Mouse (Mus musculus) small intestine, adult 2 months (tissue): ENCODE results near the gene Mpp5. TPM values are rescaled to one million over a fixed set of nuclear protein-coding genes. Genes with fewer than 3 reads are reported as not detected.

Experiments
- H3K27ac ChIP-seq: fragments of 200-500 bp; 2 replicates; pipeline ENCODE4 v1.5.1; 2012; ENCODE audit warnings: low read depth, low read length, control low read depth, inconsistent platforms; ENCODE audit not compliant: insufficient read depth
- H3K27me3 ChIP-seq: fragments of 200-500 bp; 2 replicates; pipeline ENCODE4 v1.6.1; 2012; ENCODE audit warnings: mild to moderate bottlenecking, moderate library complexity, low read length, inconsistent platforms; ENCODE audit not compliant: control insufficient read depth, insufficient read depth
- H3K36me3 ChIP-seq: fragments of 200-500 bp; 2 replicates; pipeline ENCODE4 v1.6.1; 2012; ENCODE audit warnings: mild to moderate bottlenecking, low read length, control low read depth, inconsistent platforms; ENCODE audit not compliant: control insufficient read depth, insufficient read depth
- H3K4me1 ChIP-seq: fragments of 200-500 bp; 2 replicates; pipeline ENCODE4 v1.6.1; 2012; ENCODE audit warnings: low read length, inconsistent platforms, mixed read lengths; ENCODE audit not compliant: control insufficient read depth, insufficient read depth, insufficient read length
- H3K4me3 ChIP-seq: fragments of 200-500 bp; 2 replicates; pipeline ENCODE4 v1.5.1; 2012; ENCODE audit warnings: low read depth, mild to moderate bottlenecking, control low read depth, inconsistent platforms, low read length, moderate library complexity
- CTCF ChIP-seq: fragments of 200-500 bp; IDR thresholded peaks from 2 replicates; pipeline ENCODE4 v1.5.1; 2012; ENCODE audit warnings: low read depth, mild to moderate bottlenecking, control low read depth, inconsistent platforms, low read length, moderate library complexity, mixed read lengths; ENCODE audit not compliant: insufficient replicate concordance, insufficient read length; ENCODE audit errors: extremely low read depth
- POLR2A ChIP-seq: fragments of 200-500 bp; IDR thresholded peaks from 2 replicates; pipeline ENCODE4 v1.6.1; 2012; ENCODE audit warnings: low read depth, mild to moderate bottlenecking, control low read depth, inconsistent platforms, low read length, moderate library complexity
- WGBS: fragments of 180-500 bp; shearing (Covaris S2); methylation state at CpG from one replicate; pipeline ENCODE4 v1.1.7; 2018; 5-methylcytosine and 5-hydroxymethylcytosine counted together
- polyA plus RNA-seq: library from polyadenylated mRNA; depleted of rRNA; stranded (reverse); fragments of >200 nt; gene quantifications from 2 replicates; pipeline ENCODE4 v1.2.3, GENCODE M21; 2012; rRNA removed

Mpp5 gene
- 0.39 and 1.7 TPM in 2 replicates for polyA plus RNA-seq

- Histone ChIP-seq H3K27me3 (no peaks in the 10 kb centered on the region), H3K4me1 (no peaks in the 10 kb centered on the region), H3K36me3 (no peaks in the 10 kb centered on the region), H3K27ac (peak within 1 kb of the TSS; percentile 91), H3K4me3 (peak within 1 kb of the TSS; percentile 83)
- under 1% methylated on average over 96 of the region's 98 CpGs for WGBS
- TF ChIP-seq POLR2A (peak; percentile 77), CTCF (no peak)
Observed at GRCm38 (mm10) chr12:78748557-78749377, at the start of gene Mpp5. TSS of gene Mpp5 (plus strand) at chr12:78748907.

- TF ChIP-seq POLR2A (no peak), CTCF (no peak)
- Histone ChIP-seq H3K4me1 (no peaks in the 10 kb centered on the region), H3K4me3 (no peak overlapping the region), H3K27ac (no peak overlapping the region), H3K36me3 (no peaks in the 10 kb centered on the region), H3K27me3 (no peaks in the 10 kb centered on the region)
- 56% methylated on average over 2 of the region's 2 CpGs for WGBS
Observed at GRCm38 (mm10) chr12:78717783-78718182, 30.9 kb upstream of the Mpp5 start.

GRCm38 (mm10) chr12:78727723-78728122 lies 21.0 kb upstream of the Mpp5 start:
- 55% methylated on average over 4 of the region's 4 CpGs for WGBS
- TF ChIP-seq POLR2A (no peak), CTCF (no peak)
- no peak overlapping the region for H3K4me3 ChIP-seq
- H3K27ac ChIP-seq, result no peak overlapping the region
- no peaks in the 10 kb centered on the region for H3K4me1 ChIP-seq
- no peaks in the 10 kb centered on the region for H3K27me3 ChIP-seq
- H3K36me3 ChIP-seq, result no peaks in the 10 kb centered on the region

- 55% methylated on average over 2 of the region's 2 CpGs for WGBS
- no peaks in the 10 kb centered on the region for H3K36me3 ChIP-seq
Observed at GRCm38 (mm10) chr12:78739633-78740032, 9.1 kb upstream of the Mpp5 start.

GRCm38 (mm10) chr12:78740289-78740688 lies 8.4 kb upstream of the Mpp5 start:
- 81% methylated on average over 2 of the region's 2 CpGs for WGBS
- no peak overlapping the region for H3K4me3 ChIP-seq

More at GRCm38 (mm10) chr12:78739633-78740032, 9.1 kb upstream of the Mpp5 start:
- Histone ChIP-seq H3K27me3 (no peaks in the 10 kb centered on the region), H3K27ac (no peak overlapping the region), H3K4me3 (no peak overlapping the region), H3K4me1 (no peaks in the 10 kb centered on the region)
- TF ChIP-seq POLR2A, result no peak
- TF ChIP-seq CTCF, result no peak

GRCm38 (mm10) chr12:78746226-78746625 lies 2.5 kb upstream of the Mpp5 start:
- no peaks in the 10 kb centered on the region for H3K36me3 ChIP-seq
- WGBS, result 77% methylated on average over 6 of the region's 6 CpGs
- H3K4me1 ChIP-seq, result no peaks in the 10 kb centered on the region
- TF ChIP-seq CTCF, result no peak
- no peak for TF ChIP-seq POLR2A
- no peak overlapping the region for H3K27ac ChIP-seq
- no peaks in the 10 kb centered on the region for H3K27me3 ChIP-seq
- no peak overlapping the region for H3K4me3 ChIP-seq

More at GRCm38 (mm10) chr12:78740289-78740688, 8.4 kb upstream of the Mpp5 start:
- H3K27ac ChIP-seq, result no peak overlapping the region
- no peaks in the 10 kb centered on the region for H3K36me3 ChIP-seq
- TF ChIP-seq CTCF (no peak), POLR2A (no peak)
- H3K27me3 ChIP-seq, result no peaks in the 10 kb centered on the region
- no peaks in the 10 kb centered on the region for H3K4me1 ChIP-seq

- Histone ChIP-seq H3K36me3 (no peaks in the 10 kb centered on the region), H3K4me1 (no peaks in the 10 kb centered on the region), H3K27me3 (no peaks in the 10 kb centered on the region), H3K4me3 (no peak overlapping the region), H3K27ac (no peak overlapping the region)
- no peak for TF ChIP-seq CTCF
- no peak for TF ChIP-seq POLR2A
- WGBS, result 40% methylated on average over 1 of the region's 1 CpGs
Observed at GRCm38 (mm10) chr12:78747406-78747805, 1.3 kb upstream of the Mpp5 start.
